Mouse (Mus musculus) cerebellum, adult 11 months (tissue): ENCODE data around the gene Fbn1.

Source experiments
- DNase-seq: peaks from one replicate; pipeline ENCODE4 v3.0.0; 2022

Fbn1 gene

GRCm38 (mm10) chr2:125498216-125498615 lies 9.6 kb downstream of the Fbn1 start:
- no peak for DNase-seq

- no peak for DNase-seq
These were observed 11.1 kb downstream of the Fbn1 start for GRCm38 (mm10) chr2:125496696-125497095.

DNA sequence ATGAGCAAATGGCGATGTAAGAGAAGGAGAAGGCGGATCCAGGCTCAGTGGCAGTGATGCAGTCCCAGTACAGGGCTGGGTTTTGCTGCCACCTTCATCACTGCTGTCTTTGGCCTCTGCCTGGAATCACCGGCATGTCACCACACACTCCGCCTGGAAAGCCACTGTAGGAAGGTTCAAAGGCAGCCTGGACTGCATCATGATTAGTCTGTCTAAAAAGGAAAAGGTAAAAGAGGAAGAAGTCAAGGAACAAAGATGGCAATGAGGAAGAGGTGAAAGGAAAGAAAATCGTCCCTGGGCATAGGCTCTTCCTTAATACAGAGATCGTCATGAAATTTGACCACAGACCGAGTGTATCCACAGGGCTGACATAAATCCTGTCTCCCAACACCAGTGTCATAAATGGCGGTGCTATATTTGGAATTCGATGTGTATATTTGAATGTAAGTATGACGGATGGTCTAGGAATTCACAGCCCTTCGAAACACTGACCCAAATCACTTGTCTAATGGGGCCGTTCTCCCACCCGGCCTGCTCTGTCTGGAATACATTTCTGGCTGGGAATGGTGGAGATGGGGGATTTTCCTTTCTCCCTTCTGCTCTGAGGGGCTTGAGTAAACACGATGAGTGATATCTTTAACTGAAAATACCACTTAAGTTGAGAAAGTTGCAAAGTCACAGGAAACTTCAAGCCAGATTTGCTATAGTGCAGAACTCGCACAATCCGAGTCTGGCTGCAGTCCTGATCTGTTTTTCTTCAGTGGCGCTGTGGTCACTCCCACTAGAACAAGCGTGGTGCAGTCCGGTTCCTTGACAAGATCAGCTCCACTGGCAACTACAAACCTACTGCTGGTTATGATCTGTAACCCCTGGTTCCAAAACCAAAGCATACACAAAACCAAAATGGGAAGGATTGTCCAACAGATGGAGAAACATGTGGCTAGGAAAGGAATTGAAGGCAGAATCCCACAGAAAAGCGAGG lies 12.7 kb downstream of the Fbn1 start:
- DNase-seq: no peak

DNA sequence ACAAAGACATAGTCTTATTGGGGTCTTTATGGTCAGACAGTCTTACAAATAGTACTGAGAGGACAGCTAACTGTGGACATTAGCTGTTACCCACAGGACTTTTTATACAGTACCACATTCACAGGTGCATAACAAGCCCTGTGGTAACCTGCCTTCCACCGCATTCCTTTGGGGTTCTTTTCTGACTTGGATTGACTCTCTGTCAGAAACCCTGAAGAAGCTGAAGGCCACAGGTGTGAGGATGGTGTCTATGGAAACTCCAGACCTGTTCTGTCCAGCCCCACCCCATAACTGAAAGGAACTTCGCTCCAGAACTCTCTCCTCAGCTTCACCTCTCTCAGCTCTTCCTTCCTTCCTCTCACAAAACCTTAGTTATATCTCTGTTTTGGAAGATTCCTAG lies 13.5 kb downstream of the Fbn1 start:
- DNase-seq: no peak

- no peak for DNase-seq
These were observed 15.5 kb downstream of the Fbn1 start for GRCm38 (mm10) chr2:125492050-125492900.

DNA sequence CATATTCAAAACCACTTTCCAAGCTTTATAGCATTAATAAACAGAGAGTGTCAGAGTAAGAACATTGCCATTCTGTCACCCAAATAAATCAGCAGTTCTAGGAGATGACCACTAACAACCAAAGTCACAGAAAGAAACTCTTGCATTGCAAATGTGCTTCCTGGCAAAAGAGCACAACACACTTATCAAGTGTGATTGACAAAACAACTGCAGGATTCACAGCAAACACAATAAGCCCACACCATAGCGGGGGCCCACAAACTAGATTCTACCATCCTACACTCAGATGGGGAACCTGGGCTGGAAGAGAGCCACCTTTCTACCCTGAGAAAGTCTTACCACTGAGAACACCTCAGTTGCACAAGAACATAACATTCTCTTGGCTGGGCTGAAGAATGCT lies 17.8 kb downstream of the Fbn1 start:
- DNase-seq: no peak

- no peak for DNase-seq
These were observed 22.9 kb downstream of the Fbn1 start for GRCm38 (mm10) chr2:125484910-125485309.

GRCm38 (mm10) chr2:125484164-125484563 lies 23.6 kb downstream of the Fbn1 start:
- no peak for DNase-seq

GRCm38 (mm10) chr2:125481531-125482317 lies 26.1 kb downstream of the Fbn1 start:
- no peak for DNase-seq

- no peak for DNase-seq
These were observed 26.7 kb downstream of the Fbn1 start for GRCm38 (mm10) chr2:125481116-125481515.

- DNase-seq: no peak
These were observed 27.7 kb downstream of the Fbn1 start for GRCm38 (mm10) chr2:125480057-125480456.

GRCm38 (mm10) chr2:125478705-125479104 lies 29.1 kb downstream of the Fbn1 start:
- no peak for DNase-seq

DNA sequence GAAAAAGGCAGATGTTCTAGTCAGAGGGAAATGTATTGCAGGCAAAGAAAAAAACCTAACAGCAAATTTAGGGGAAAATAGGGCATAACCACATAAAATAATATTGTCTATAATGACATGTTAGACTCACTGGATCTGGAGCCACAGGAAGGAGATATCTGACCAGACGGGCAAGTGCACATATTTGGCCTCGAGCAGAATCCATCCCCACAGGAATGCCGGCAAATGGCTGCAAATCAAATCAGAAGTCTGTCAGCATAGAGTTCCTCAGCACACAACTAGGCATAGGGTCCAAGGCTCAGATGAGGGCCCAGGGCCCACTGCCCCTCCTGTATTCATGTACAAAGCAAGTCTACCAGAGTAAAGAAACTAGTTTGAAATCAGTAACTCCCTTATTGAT lies 30.4 kb downstream of the Fbn1 start:
- DNase-seq: no peak

DNA sequence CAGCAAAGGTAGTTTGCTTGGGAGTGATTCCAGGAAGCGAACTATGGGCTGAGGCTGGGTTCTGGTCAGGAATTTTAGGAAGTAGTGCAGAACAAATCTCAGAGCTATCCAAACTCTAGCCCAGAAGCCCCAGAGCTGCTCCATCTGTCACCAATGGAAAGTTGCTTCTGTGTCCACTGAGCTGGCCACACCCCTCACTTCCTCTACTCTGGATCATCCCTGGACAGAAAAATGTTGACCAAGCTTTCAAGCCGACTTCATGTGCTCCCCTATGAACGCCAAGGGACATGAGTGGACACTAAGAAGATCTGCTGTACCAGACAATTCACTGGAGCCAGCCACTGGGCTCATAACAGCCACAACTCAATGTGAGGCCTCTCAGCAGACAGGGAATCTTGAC lies 31.6 kb downstream of the Fbn1 start:
- no peak for DNase-seq

DNA sequence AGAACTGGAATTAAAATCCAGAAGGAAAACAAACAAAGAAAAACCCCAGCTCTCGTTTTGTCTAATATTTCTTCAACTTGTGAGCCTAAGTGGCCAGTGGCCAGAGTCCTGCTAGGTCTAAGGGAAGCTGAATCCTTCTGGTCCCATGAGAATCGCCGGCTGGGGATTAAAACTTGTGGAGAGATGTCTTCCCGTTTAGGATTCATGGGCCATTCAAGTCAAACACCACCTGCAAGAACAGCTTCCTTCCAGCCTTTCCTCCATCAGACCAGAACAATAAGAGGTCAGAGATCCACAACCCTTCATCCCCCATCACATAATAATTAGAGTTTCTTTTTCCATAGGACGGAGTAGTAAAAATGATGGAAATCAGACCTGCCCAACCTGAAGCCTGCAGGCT lies 33.1 kb downstream of the Fbn1 start:
- no peak for DNase-seq

DNA sequence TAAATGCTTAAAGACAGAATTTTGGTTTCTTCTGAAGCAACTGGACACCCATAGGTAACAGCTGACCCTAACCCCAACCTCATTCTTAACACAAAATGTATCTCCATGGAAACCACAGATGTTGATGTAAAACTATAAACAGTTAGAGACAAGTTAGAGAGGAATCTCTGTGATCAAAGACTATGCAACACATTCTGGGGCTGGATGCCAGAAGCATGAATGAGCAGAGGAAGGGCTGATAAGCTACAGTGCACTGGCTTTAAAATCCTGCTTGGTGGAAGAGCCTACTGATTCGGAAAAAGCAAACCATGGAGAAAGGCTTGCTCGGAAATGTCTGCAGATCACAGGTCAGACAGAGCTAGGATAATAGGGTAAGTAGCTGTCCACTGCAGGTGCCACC lies 34.6 kb downstream of the Fbn1 start:
- DNase-seq: no peak

DNA sequence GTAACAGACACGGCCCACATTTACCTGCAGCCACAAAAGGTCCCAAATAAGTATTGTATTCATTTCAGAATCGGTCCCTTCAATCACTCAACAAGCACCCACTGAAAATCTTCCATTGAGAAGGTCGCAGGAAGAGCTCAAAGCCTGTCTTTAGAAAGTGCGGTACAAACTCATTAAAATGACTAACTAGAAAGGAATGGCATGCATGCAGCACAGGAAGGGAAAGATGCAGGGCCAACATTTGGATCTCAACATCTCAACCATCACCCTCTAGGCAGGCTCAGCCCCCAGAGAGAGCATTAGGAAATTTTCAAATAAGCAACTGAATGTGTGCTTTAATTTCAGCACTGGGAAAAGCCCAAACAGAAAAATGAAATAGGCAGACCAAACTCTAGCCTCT lies 36.1 kb downstream of the Fbn1 start:
- no peak for DNase-seq

DNA sequence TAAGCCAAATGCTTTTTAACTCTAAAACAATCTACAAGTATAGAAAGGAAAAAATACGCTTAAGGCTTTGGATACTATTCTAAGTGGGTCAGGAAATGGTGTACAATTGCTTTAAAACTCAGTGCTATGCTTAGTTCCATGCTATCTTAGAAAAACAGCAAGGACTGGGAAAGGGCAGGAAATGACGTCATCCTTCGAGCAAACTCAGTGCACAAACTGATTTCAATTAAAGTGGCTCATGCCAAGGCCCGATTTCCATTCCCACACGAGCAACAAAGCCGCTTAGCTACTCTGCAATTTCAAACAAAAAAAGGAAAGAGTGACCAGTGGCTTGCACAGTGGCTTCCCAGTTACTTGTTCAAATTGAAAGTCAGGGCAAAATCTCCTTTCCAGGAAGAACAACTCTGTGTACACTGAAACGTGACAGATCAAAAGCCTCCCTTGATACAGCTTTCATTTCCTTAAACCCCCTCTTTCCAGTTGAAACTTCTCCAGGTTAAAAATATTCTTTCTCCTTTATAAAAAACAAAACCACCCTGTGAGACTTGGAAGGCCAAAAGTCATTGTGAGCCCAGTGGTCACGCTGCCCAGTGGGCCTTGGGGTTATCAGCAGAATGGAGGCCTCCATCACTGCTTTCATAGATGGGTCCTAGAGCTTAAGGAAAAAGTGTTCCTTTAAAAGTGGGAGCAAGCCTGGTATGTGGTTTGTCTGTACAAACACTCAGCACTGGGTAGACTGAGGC lies 37.1 kb downstream of the Fbn1 start:
- DNase-seq: no peak

- no peak for DNase-seq
These were observed 43.8 kb downstream of the Fbn1 start for GRCm38 (mm10) chr2:125464036-125464435.

DNA sequence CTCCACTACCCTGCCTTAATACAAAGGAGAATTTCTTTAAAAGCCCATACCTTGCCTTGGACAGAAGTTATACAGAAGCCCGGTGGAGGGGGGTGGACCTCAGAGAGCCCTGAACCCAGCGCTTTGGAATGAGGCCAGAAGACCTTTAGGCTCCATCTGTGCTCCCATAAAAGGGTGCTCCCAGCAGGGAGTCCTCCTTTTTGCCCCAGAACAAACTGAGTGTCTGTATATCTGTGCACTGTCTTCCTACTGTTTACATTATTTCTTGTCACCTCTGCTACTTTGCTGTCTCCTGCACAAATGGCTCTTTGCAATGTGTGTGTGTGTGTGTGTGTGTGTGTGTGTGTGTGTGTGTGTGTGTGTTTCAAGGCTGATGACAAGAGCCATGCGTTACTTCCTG lies 48.7 kb downstream of the Fbn1 start:
- no peak for DNase-seq

DNA sequence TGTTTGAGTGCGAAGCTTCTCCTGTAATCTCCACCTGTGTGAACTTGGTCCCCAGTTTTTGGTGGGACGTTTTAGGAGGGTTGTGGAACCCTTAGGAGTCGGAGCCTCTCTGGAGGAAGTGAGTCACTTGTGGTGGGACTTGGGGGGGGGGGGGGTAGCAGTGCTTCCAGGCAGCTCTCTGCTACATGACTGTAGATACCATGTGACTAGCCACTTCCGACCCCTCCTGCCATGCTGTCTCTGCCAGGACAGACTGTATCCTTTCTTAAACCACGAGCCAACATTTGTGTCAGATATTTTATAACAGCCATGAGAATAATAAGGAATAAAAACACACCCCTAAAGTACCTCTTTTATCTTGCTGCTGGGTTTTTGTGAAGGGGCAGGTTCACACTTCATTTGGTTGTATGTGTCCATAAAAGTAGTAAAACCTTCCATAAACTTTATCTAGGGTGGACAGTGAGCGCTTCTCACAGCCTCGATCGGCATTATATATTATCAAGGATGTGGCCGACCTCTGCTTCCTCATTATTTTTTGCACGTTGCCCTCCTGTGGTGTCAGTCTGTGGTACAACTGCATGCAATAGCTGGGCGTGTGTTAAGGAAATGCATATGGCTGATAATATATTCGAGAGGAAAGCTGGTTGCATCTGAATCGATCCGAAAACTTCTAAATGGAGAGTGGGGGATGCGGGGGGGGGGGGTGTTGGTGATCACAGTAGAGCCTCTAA lies 51.6 kb downstream of the Fbn1 start:
- no peak for DNase-seq

DNA sequence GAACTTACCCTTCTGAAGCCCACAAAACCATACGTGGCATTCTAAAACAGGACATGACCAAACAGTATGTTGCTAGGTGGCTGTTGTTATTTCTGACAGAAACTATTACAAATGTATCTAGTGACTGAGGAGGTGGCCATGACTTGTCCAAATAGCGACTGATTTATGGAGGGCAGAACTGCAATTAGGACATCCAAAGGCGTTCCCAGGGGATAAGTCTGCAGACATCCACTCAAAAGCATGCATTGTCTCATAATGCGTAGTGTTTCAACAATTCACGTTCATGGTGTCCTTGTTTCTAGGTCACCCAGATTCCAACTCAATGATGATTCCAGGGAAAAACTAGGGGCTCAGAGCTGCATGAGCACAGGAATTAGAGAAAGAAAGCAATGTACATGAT lies 53.0 kb downstream of the Fbn1 start:
- DNase-seq: no peak
